Mouse (Mus musculus) liver, adult 2 months (tissue): ENCODE measurements around the gene Slc2a5. TPM values are rescaled to one million over a fixed set of nuclear protein-coding genes. Genes with fewer than 3 reads are reported as not detected.

ENCODE experiments used
- DNase-seq: peaks from one replicate; pipeline ENCODE4 v3.0.0-alpha.2; 2011; ENCODE audit warnings: low read depth, low spot score; ENCODE audit errors: extremely low read depth
- H3K27ac ChIP-seq: fragments of 200-500 bp; replicated peaks from 2 replicates; pipeline ENCODE4 v1.5.1; 2012; ENCODE audit warnings: low read depth, mild to moderate bottlenecking, control low read depth, inconsistent platforms, low read length; ENCODE audit not compliant: insufficient read depth
- H3K27me3 ChIP-seq: fragments of 200-500 bp; 2 replicates; pipeline ENCODE4 v1.6.1; 2012; ENCODE audit warnings: mild to moderate bottlenecking, moderate library complexity, low read length, inconsistent platforms; ENCODE audit not compliant: control insufficient read depth, insufficient read depth
- H3K36me3 ChIP-seq: fragments of 200-500 bp; 2 replicates; pipeline ENCODE4 v1.6.1; 2012; ENCODE audit warnings: low read length, inconsistent platforms; ENCODE audit not compliant: control insufficient read depth, insufficient read depth
- H3K4me1 ChIP-seq: fragments of 200-500 bp; 2 replicates; pipeline ENCODE4 v1.6.1; 2011; ENCODE audit warnings: low read length; ENCODE audit not compliant: control insufficient read depth, insufficient read depth
- H3K4me3 ChIP-seq: fragments of 200-500 bp; 2 replicates; pipeline ENCODE4 v1.5.1; 2011; ENCODE audit warnings: low read depth, mild to moderate bottlenecking, control low read depth, low read length, moderate library complexity; ENCODE audit not compliant: insufficient read depth
- H3K79me2 ChIP-seq: fragments of 200-500 bp; 2 replicates; pipeline ENCODE4 v1.6.1; 2012; ENCODE audit warnings: inconsistent platforms, mild to moderate bottlenecking, low read length, moderate library complexity; ENCODE audit not compliant: control insufficient read depth, insufficient read depth
- H3K9ac ChIP-seq: fragments of 200-500 bp; 2 replicates; pipeline ENCODE4 v1.6.1; 2012; ENCODE audit warnings: low read depth, mild to moderate bottlenecking, control low read depth, inconsistent platforms, low read length
- CTCF ChIP-seq: fragments of 200-500 bp; IDR thresholded peaks from 2 replicates; pipeline ENCODE4 v1.5.1; 2011; ENCODE audit warnings: low read depth, low read length, control low read depth
- POLR2A ChIP-seq: fragments of 200-500 bp; IDR thresholded peaks from 2 replicates; pipeline ENCODE4 v1.6.1; 2011; ENCODE audit warnings: low read length, control low read depth; ENCODE audit not compliant: insufficient read depth; ENCODE audit errors: extremely low read depth
- WGBS: fragments of 180-500 bp; shearing (Covaris S2); methylation state at CpG from one replicate; pipeline ENCODE4 v1.1.7; 2018; 5-methylcytosine and 5-hydroxymethylcytosine counted together
- polyA plus RNA-seq: library from polyadenylated mRNA; depleted of rRNA; stranded (reverse); fragments of >200 nt; gene quantifications from 2 replicates; pipeline ENCODE4 v1.2.3, GENCODE M21; 2012
- total RNA-seq: library from RNA; depleted of rRNA; stranded (reverse); fragments of >200 nt; gene quantifications from 2 replicates; pipeline ENCODE4 v1.2.3, GENCODE M21; 2014

Gene Slc2a5
- total and polyA plus RNA-seq, 2 experiments = 2.9 to 7.8 TPM

GRCm38 (mm10) chr4:150078646-150079045 lies 40.4 kb upstream of the Slc2a5 start:
- Histone ChIP-seq H3K36me3 (no peaks in the 10 kb centered on the region), H3K79me2 (no peaks in the 10 kb centered on the region), H3K9ac (no peak overlapping the region), H3K27me3 (no peaks in the 10 kb centered on the region), H3K4me3 (no peak overlapping the region), H3K27ac (no peak overlapping the region), H3K4me1 (no peaks in the 10 kb centered on the region)
- TF ChIP-seq CTCF (no peak), POLR2A (no peak)
- no peak for DNase-seq
- WGBS = 88% methylated on average over 2 of the region's 2 CpGs

- DNase-seq = no peak
- Histone ChIP-seq H3K36me3 (no peaks in the 10 kb centered on the region), H3K9ac (no peak overlapping the region), H3K27me3 (no peaks in the 10 kb centered on the region), H3K79me2 (no peaks in the 10 kb centered on the region), H3K4me1 (no peaks in the 10 kb centered on the region), H3K4me3 (no peak overlapping the region), H3K27ac (no peak overlapping the region)
- TF ChIP-seq POLR2A = no peak
- no peak for TF ChIP-seq CTCF
- WGBS = 82% methylated on average over 7 of the region's 7 CpGs
Measured at GRCm38 (mm10) chr4:150079244-150079643, 39.8 kb upstream of the Slc2a5 start.

GRCm38 (mm10) chr4:150080330-150080967 lies 38.6 kb upstream of the Slc2a5 start:
- Histone ChIP-seq H3K27me3 (no peaks in the 10 kb centered on the region), H3K36me3 (no peaks in the 10 kb centered on the region), H3K4me1 (no peaks in the 10 kb centered on the region), H3K27ac (no peak overlapping the region), H3K79me2 (no peaks in the 10 kb centered on the region), H3K9ac (no peak overlapping the region), H3K4me3 (no peak overlapping the region)
- TF ChIP-seq POLR2A (no peak), CTCF (no peak)
- DNase-seq = peak; percentile 49
- 84% methylated on average over 11 of the region's 11 CpGs for WGBS

- TF ChIP-seq POLR2A (no peak), CTCF (peak; percentile 44)
- 81% methylated on average over 4 of the region's 4 CpGs for WGBS
- Histone ChIP-seq H3K36me3 (no peaks in the 10 kb centered on the region), H3K4me1 (no peaks in the 10 kb centered on the region), H3K4me3 (no peak overlapping the region), H3K79me2 (no peaks in the 10 kb centered on the region), H3K9ac (no peak overlapping the region), H3K27ac (no peak overlapping the region), H3K27me3 (no peaks in the 10 kb centered on the region)
- DNase-seq = no peak
Measured at GRCm38 (mm10) chr4:150085366-150085765, 33.7 kb upstream of the Slc2a5 start.

GRCm38 (mm10) chr4:150086841-150087160 lies 32.3 kb upstream of the Slc2a5 start:
- no peak for TF ChIP-seq POLR2A
- no peak for TF ChIP-seq CTCF
- Histone ChIP-seq H3K36me3 (no peaks in the 10 kb centered on the region), H3K9ac (no peak overlapping the region), H3K4me3 (no peak overlapping the region), H3K4me1 (no peaks in the 10 kb centered on the region), H3K27me3 (no peaks in the 10 kb centered on the region), H3K27ac (no peak overlapping the region), H3K79me2 (no peaks in the 10 kb centered on the region)
- DNase-seq = no peak
- WGBS = 17% methylated on average over 7 of the region's 7 CpGs

GRCm38 (mm10) chr4:150087161-150087889 lies 31.8 kb upstream of the Slc2a5 start, which contains the start of gene Gpr157:
TSS of gene Gpr157 (plus strand) at chr4:150087365.
- peak; percentile 88 for DNase-seq
- peak within 1 kb of the TSS; percentile 88 for H3K9ac ChIP-seq
- H3K36me3 ChIP-seq = no peaks in the 10 kb centered on the region
- 0 out of 2 replicates have a peak, but pooled peaks have one; percentile 26 for TF ChIP-seq POLR2A
- peak; percentile 60 for TF ChIP-seq CTCF
- WGBS = under 1% methylated on average over 56 of the region's 56 CpGs
- H3K4me1 ChIP-seq = no peaks in the 10 kb centered on the region
- no peaks in the 10 kb centered on the region for H3K79me2 ChIP-seq
- H3K27me3 ChIP-seq = no peaks in the 10 kb centered on the region
- H3K4me3 ChIP-seq = peak within 1 kb of the TSS; percentile 74
- H3K27ac ChIP-seq = peak within 1 kb of the TSS; percentile 42
